ENCODE assay signal across 7 mouse cellular contexts in the genomic region with DNA sequence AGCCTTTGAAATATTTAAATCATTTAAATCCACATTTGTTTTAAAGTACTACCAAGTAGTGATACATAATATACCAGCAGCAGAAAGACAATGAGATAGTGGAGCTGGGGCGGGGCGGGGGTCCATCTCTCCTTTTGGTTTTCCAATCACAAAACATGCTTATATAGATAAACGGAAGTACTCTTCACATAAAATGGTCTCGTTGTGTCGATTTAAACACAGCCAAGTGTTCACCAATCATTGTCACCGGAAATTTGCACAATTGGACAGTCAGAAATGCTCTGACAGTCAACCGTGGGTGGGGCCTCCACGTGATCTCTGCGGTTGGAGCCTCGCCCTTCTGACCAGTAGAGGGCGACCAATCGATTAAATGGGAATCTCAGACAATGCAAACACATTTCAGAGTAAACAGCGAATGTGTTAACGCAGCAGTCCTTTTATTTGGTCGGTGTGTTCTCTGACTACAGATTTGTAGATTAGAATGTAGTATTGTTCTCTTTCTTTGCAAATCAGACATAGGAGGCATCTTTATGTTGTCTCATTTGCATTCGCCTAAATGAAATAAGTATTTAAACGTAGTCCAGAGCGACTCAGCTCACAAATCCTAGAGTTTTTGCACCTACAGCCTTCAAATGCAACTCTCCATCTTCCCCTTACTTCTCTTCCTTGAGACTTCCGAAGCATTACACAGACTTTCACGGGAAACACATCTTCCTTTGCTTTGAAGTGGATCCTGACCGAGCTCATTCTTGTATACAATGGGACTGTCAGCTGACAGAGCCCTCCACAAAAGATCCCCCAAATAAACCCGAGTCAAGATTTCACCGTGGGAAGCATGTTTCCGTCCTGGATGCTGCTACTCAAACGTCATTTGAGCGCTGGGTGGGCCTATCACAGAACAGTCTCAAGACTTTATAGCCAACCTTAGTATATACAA. TPM values are rescaled to one million over a fixed set of nuclear protein-coding genes. Genes with fewer than 3 reads are reported as not detected.
DNase-seq lines count a peak whose midpoint lies in the region; ATAC-seq lines count a peak whose summit lies in the region.

No protein-coding gene starts in this region.

- H3K27ac ChIP-seq in embryonic facial prominence, embryonic 11.5 days (replicated peaks; ENCODE audit: low read depth, low read length): peak overlapping the region; percentile 74
- peak overlapping the region; percentile 79 for H3K27ac ChIP-seq in limb, embryonic 10.5 days
- H3K27ac ChIP-seq in midbrain, embryonic 13.5 days: peak overlapping the region; percentile 96

- H3K4me1 ChIP-seq in embryonic facial prominence, embryonic 11.5 days (ENCODE audit: control insufficient read depth, insufficient read depth, low read length): no peaks in the 10 kb centered on the region
- H3K4me1 ChIP-seq in limb, embryonic 10.5 days: peaks cover 70% of the 10 kb centered on the region
- peaks cover 30% of the 10 kb centered on the region for H3K4me1 ChIP-seq in midbrain, embryonic 13.5 days (replicated peaks)

- no peaks in the 10 kb centered on the region for H3K27me3 ChIP-seq in embryonic facial prominence, embryonic 11.5 days (ENCODE audit: control insufficient read depth, insufficient read depth, low read length)
- no peaks in the 10 kb centered on the region for H3K27me3 ChIP-seq in limb, embryonic 10.5 days (ENCODE audit: low read depth, poor library complexity, severe bottlenecking)
- H3K27me3 ChIP-seq in midbrain, embryonic 13.5 days: peaks cover 6% of the 10 kb centered on the region; the same call in 1 of the 2 replicates

- H3K36me3 ChIP-seq in embryonic facial prominence, embryonic 11.5 days (replicated peaks; ENCODE audit: control insufficient read depth, insufficient read depth, low read depth, low read length): no peaks in the 10 kb centered on the region
- H3K36me3 ChIP-seq in limb, embryonic 10.5 days: no peaks in the 10 kb centered on the region
- no peaks in the 10 kb centered on the region for H3K36me3 ChIP-seq in midbrain, embryonic 13.5 days

- 14% methylated on average over 26 of the region's 26 CpGs for WGBS in embryonic facial prominence, embryonic 11.5 days
- WGBS in limb, embryonic 10.5 days: 21% methylated on average over 26 of the region's 26 CpGs
- WGBS in midbrain, embryonic 13.5 days: 7% methylated on average over 26 of the region's 26 CpGs

- H3K4me2 ChIP-seq in embryonic facial prominence, embryonic 11.5 days (ENCODE audit: low read depth, low read length): peak overlapping the region; percentile 55
- peak overlapping the region; percentile 63 for H3K4me2 ChIP-seq in midbrain, embryonic 13.5 days (replicated peaks)

- peak; percentile 62 for ATAC-seq in embryonic facial prominence, embryonic 11.5 days (replicated peaks; ENCODE audit: insufficient number of reproducible peaks, low FRiP score, low TSS enrichment, low read depth)
- ATAC-seq in granulocyte monocyte progenitor cell, adult 5-6 weeks (replicated peaks; ENCODE audit: poor library complexity, severe bottlenecking): peak; percentile 80
- peak; percentile 84 for ATAC-seq in midbrain, embryonic 13.5 days

- no peaks in the 10 kb centered on the region for H3K9me3 ChIP-seq in embryonic facial prominence, embryonic 11.5 days (replicated peaks; ENCODE audit: control insufficient read depth, low read length)
- H3K9me3 ChIP-seq in limb, embryonic 10.5 days (replicated peaks): no peaks in the 10 kb centered on the region
- H3K9me3 ChIP-seq in midbrain, embryonic 13.5 days: no peaks in the 10 kb centered on the region

- peak overlapping the region; percentile 32 for H3K4me3 ChIP-seq in embryonic facial prominence, embryonic 11.5 days (ENCODE audit: low read depth, low read length)
- peak overlapping the region; percentile 57 for H3K4me3 ChIP-seq in limb, embryonic 10.5 days
- H3K4me3 ChIP-seq in midbrain, embryonic 13.5 days (replicated peaks): peak overlapping the region; percentile 42

- H3K9ac ChIP-seq in embryonic facial prominence, embryonic 11.5 days (replicated peaks; ENCODE audit: low read length): 0 out of 2 replicates have a peak overlapping the region, but pooled peaks have one; percentile 18
- peak overlapping the region; percentile 70 for H3K9ac ChIP-seq in midbrain, embryonic 13.5 days (replicated peaks)

- DNase-seq in adrenal gland, postnatal 14 days: peak; percentile 93
- DNase-seq in embryonic facial prominence, embryonic 11.5 days (ENCODE audit: low spot score): peak; percentile 93
- DNase-seq in kidney, adult 11 months: peak; percentile 82
- peak; percentile 83 for DNase-seq in limb, embryonic 10.5 days (ENCODE audit: low spot score)
- peak; percentile 74 for DNase-seq in spleen, adult 12 weeks (ENCODE audit: low spot score)

RNA-seq across cellular contexts. Expression of a gene that starts 8.3 kb away (rescaled TPM):
- total RNA-seq in adrenal gland, postnatal 14 days (2021): 0.33 and 0.34 TPM in 2 replicates
- 0.31 TPM in 1 of 2 replicates, not detected in the other for polyA plus RNA-seq in embryonic facial prominence, embryonic 11.5 days (2014; fragmentation: Nextera tagmentation; extraction: Ambion mirVana)
- total RNA-seq in granulocyte monocyte progenitor cell, adult 5-6 weeks (2014; fragmentation: Nextera tagmentation): not detected in 2 replicates
- total RNA-seq in granulocyte monocyte progenitor cell, adult 5-6 weeks (2017): not detected in 2 replicates
- polyA plus RNA-seq in limb, embryonic 10.5 days (2016; fragmentation: Nextera tagmentation; extraction: Ambion mirVana): 0.26 and 0.51 TPM in 2 replicates
- polyA plus RNA-seq in midbrain, embryonic 13.5 days (2015; fragmentation: Nextera tagmentation; extraction: Ambion mirVana): 0.32 and 0.53 TPM in 2 replicates

RNA-seq across cellular contexts. Expression of a gene that starts 38.1 kb away (rescaled TPM):
- total RNA-seq in adrenal gland, postnatal 14 days (2021): 1.6 and 2.3 TPM in 2 replicates
- polyA plus RNA-seq in embryonic facial prominence, embryonic 11.5 days (2014; fragmentation: Nextera tagmentation; extraction: Ambion mirVana): 24.4 and 26.2 TPM in 2 replicates
- total RNA-seq in granulocyte monocyte progenitor cell, adult 5-6 weeks (2014; fragmentation: Nextera tagmentation): 13.3 and 16.7 TPM in 2 replicates
- 15.6 and 19.8 TPM in 2 replicates for total RNA-seq in granulocyte monocyte progenitor cell, adult 5-6 weeks (2017)
- polyA plus RNA-seq in limb, embryonic 10.5 days (2016; fragmentation: Nextera tagmentation; extraction: Ambion mirVana): 25.8 and 26.1 TPM in 2 replicates
- polyA plus RNA-seq in midbrain, embryonic 13.5 days (2015; fragmentation: Nextera tagmentation; extraction: Ambion mirVana): 10.6 and 12.0 TPM in 2 replicates

RNA-seq across cellular contexts. Expression of a gene that starts 38.2 kb away (rescaled TPM):
- total RNA-seq in adrenal gland, postnatal 14 days (2021): 3.0 and 4.5 TPM in 2 replicates
- 12.4 and 15.5 TPM in 2 replicates for polyA plus RNA-seq in embryonic facial prominence, embryonic 11.5 days (2014; fragmentation: Nextera tagmentation; extraction: Ambion mirVana)
- 0.60 and 20.7 TPM in 2 replicates for total RNA-seq in granulocyte monocyte progenitor cell, adult 5-6 weeks (2014; fragmentation: Nextera tagmentation)
- total RNA-seq in granulocyte monocyte progenitor cell, adult 5-6 weeks (2017): 0.78 TPM in 1 of 2 replicates, not detected in the other
- polyA plus RNA-seq in limb, embryonic 10.5 days (2016; fragmentation: Nextera tagmentation; extraction: Ambion mirVana): 8.3 and 8.5 TPM in 2 replicates
- polyA plus RNA-seq in midbrain, embryonic 13.5 days (2015; fragmentation: Nextera tagmentation; extraction: Ambion mirVana): 30.6 and 31.7 TPM in 2 replicates

Comparison
In these comparisons a context has a peak if more than half of its experiments do, and no peak if none do; other contexts are left out.
1. Peak in every context shown above with its lines: DNase-seq, ATAC-seq, H3K4me3 ChIP-seq and H3K27ac ChIP-seq.